Mouse (Mus musculus) forebrain, embryonic 12.5 days (tissue): ENCODE measurements around the gene Rprml. TPM values are rescaled to one million over a fixed set of nuclear protein-coding genes. Genes with fewer than 3 reads are reported as not detected.
"Not testable (repeated sequence)": the region's sequence is repeated elsewhere in the genome, so short reads cannot be mapped to it uniquely, and the experiment has no call there.

Experiments used
- ATAC-seq: fragments of 200-750 bp; cut with Nextera tagmentation; 2 replicates; pipeline ENCODE4 v1.8.0; 2017; ENCODE audit warnings: moderate TSS enrichment; ENCODE audit not compliant: low FRiP score
- H3K27ac ChIP-seq: fragments of 300-500 bp; sonication (generic); 2 replicates; pipeline ENCODE4 v1.5.1; 2016; ENCODE audit warnings: mild to moderate bottlenecking
- H3K27me3 ChIP-seq: fragments of 300-500 bp; sonication (generic); 2 replicates; pipeline ENCODE4 v1.6.1; 2016; ENCODE audit warnings: mild to moderate bottlenecking
- H3K36me3 ChIP-seq: fragments of 300-500 bp; sonication (generic); replicated peaks from 2 replicates; pipeline ENCODE4 v1.6.1; 2016; ENCODE audit warnings: mild to moderate bottlenecking
- H3K4me1 ChIP-seq: fragments of 300-500 bp; sonication (generic); 2 replicates; pipeline ENCODE4 v1.6.1; 2016
- H3K4me2 ChIP-seq: fragments of 300-500 bp; sonication (generic); 2 replicates; pipeline ENCODE4 v1.6.1; 2016; ENCODE audit warnings: mild to moderate bottlenecking, moderate library complexity
- H3K4me3 ChIP-seq: fragments of 300-500 bp; sonication (generic); replicated peaks from 2 replicates; pipeline ENCODE4 v1.5.1; 2016; ENCODE audit warnings: mild to moderate bottlenecking
- H3K9ac ChIP-seq: fragments of 300-500 bp; sonication (generic); 2 replicates; pipeline ENCODE4 v1.6.1; 2016; ENCODE audit warnings: mild to moderate bottlenecking
- H3K9me3 ChIP-seq: fragments of 300-500 bp; sonication (generic); 2 replicates; pipeline ENCODE4 v1.6.1; 2016
- WGBS: fragments of 180-500 bp; shearing (Covaris S2); methylation state at CpG from one replicate; pipeline ENCODE4 v1.1.7; 2016; 5-methylcytosine and 5-hydroxymethylcytosine counted together
- polyA plus RNA-seq: library from polyadenylated mRNA; unstranded; fragments of >200 nt; fragmentation: Nextera tagmentation; extraction: Ambion mirVana; gene quantifications from 2 replicates; pipeline ENCODE4 v1.2.1, GENCODE M21; 2016

Rprml gene
- polyA plus RNA-seq, 1 experiment from 2014 or later = not detected

GRCm38 (mm10) chr11:103666907-103667426, 17.6 kb downstream of the Rprml start:
- H3K27me3 ChIP-seq = peaks cover 48% of the 10 kb centered on the region
- peaks cover 19% of the 10 kb centered on the region for H3K4me1 ChIP-seq
- H3K4me2 ChIP-seq = no peak overlapping the region
- no peaks in the 10 kb centered on the region for H3K36me3 ChIP-seq
- no peak overlapping the region for H3K9ac ChIP-seq
- no peaks in the 10 kb centered on the region for H3K9me3 ChIP-seq
- no peak overlapping the region for H3K4me3 ChIP-seq
- no peak for ATAC-seq
- no peak overlapping the region for H3K27ac ChIP-seq
- WGBS = 34% methylated on average over 13 of the region's 13 CpGs

- Histone ChIP-seq H3K27me3 (no peaks in the 10 kb centered on the region), H3K9ac (no peak overlapping the region), H3K9me3 (no peaks in the 10 kb centered on the region), H3K4me3 (no peak overlapping the region), H3K4me2 (no peak overlapping the region), H3K27ac (no peak overlapping the region), H3K4me1 (no peaks in the 10 kb centered on the region), H3K36me3 (peaks cover 39% of the 10 kb centered on the region)
- 32% methylated on average over 3 of the region's 3 CpGs for WGBS
- ATAC-seq = no peak
Measured at GRCm38 (mm10) chr11:103675556-103675955, 26.2 kb downstream of the Rprml start.

GRCm38 (mm10) chr11:103677042-103677441, 27.7 kb downstream of the Rprml start:
- not testable (repeated sequence) for H3K4me2 ChIP-seq, H3K27ac ChIP-seq, ATAC-seq, H3K4me3 ChIP-seq, H3K9me3 ChIP-seq, H3K27me3 ChIP-seq, H3K4me1 ChIP-seq, H3K9ac ChIP-seq
- H3K36me3 ChIP-seq = peaks cover 54% of the 10 kb centered on the region
- 29% methylated on average over 2 of the region's 2 CpGs for WGBS

GRCm38 (mm10) chr11:103683667-103684334, 34.4 kb downstream of the Rprml start:
- Histone ChIP-seq H3K9me3 (no peaks in the 10 kb centered on the region), H3K4me2 (no peak overlapping the region), H3K4me3 (no peak overlapping the region), H3K4me1 (no peaks in the 10 kb centered on the region), H3K9ac (no peak overlapping the region), H3K27me3 (no peaks in the 10 kb centered on the region), H3K36me3 (peaks cover 87% of the 10 kb centered on the region), H3K27ac (no peak overlapping the region)
- WGBS = 81% methylated on average over 11 of the region's 11 CpGs
- no peak for ATAC-seq

- no peaks in the 10 kb centered on the region for H3K9me3 ChIP-seq
- H3K36me3 ChIP-seq = peaks cover 75% of the 10 kb centered on the region
- no peak overlapping the region for H3K4me2 ChIP-seq
- H3K27me3 ChIP-seq = no peaks in the 10 kb centered on the region
- WGBS = 84% methylated on average over 7 of the region's 7 CpGs
- no peak overlapping the region for H3K9ac ChIP-seq
- H3K4me1 ChIP-seq = peaks cover 3% of the 10 kb centered on the region
- no peak overlapping the region for H3K27ac ChIP-seq
- ATAC-seq = no peak
- H3K4me3 ChIP-seq = no peak overlapping the region
Measured at GRCm38 (mm10) chr11:103685261-103685736, 35.9 kb downstream of the Rprml start.

- H3K9me3 ChIP-seq = no peaks in the 10 kb centered on the region
- H3K4me3 ChIP-seq = no peak overlapping the region
- H3K36me3 ChIP-seq = peaks cover 62% of the 10 kb centered on the region
- H3K4me2 ChIP-seq = no peak overlapping the region
- peaks cover 3% of the 10 kb centered on the region for H3K4me1 ChIP-seq
- H3K9ac ChIP-seq = no peak overlapping the region
- no peak for ATAC-seq
- WGBS = 91% methylated on average over 6 of the region's 6 CpGs
- no peak overlapping the region for H3K27ac ChIP-seq
- H3K27me3 ChIP-seq = no peaks in the 10 kb centered on the region
Measured at GRCm38 (mm10) chr11:103686706-103687105, 37.3 kb downstream of the Rprml start.

GRCm38 (mm10) chr11:103688271-103688979, 39.1 kb downstream of the Rprml start:
- Histone ChIP-seq H3K27me3 (no peaks in the 10 kb centered on the region), H3K4me2 (no peak overlapping the region), H3K36me3 (peaks cover 44% of the 10 kb centered on the region), H3K27ac (no peak overlapping the region), H3K4me3 (no peak overlapping the region), H3K9ac (no peak overlapping the region), H3K9me3 (no peaks in the 10 kb centered on the region), H3K4me1 (peaks cover 3% of the 10 kb centered on the region)
- ATAC-seq = no peak
- 53% methylated on average over 6 of the region's 6 CpGs for WGBS

- ATAC-seq = no peak
- peaks cover 3% of the 10 kb centered on the region for H3K4me1 ChIP-seq
- 27% methylated on average over 3 of the region's 3 CpGs for WGBS
- no peak overlapping the region for H3K9ac ChIP-seq
- H3K4me3 ChIP-seq = no peak overlapping the region
- no peaks in the 10 kb centered on the region for H3K27me3 ChIP-seq
- no peaks in the 10 kb centered on the region for H3K9me3 ChIP-seq
- peaks cover 39% of the 10 kb centered on the region for H3K36me3 ChIP-seq
- H3K4me2 ChIP-seq = no peak overlapping the region
- H3K27ac ChIP-seq = no peak overlapping the region
Measured at GRCm38 (mm10) chr11:103688980-103689378, 39.6 kb downstream of the Rprml start.

- no peaks in the 10 kb centered on the region for H3K27me3 ChIP-seq
- H3K27ac ChIP-seq = no peak overlapping the region
- WGBS = 98% methylated on average over 1 of the region's 1 CpGs
- H3K4me2 ChIP-seq = no peak overlapping the region
- H3K4me1 ChIP-seq = peaks cover 3% of the 10 kb centered on the region
- ATAC-seq = no peak
- H3K36me3 ChIP-seq = peaks cover 18% of the 10 kb centered on the region
- H3K4me3 ChIP-seq = no peak overlapping the region
- H3K9ac ChIP-seq = no peak overlapping the region
- H3K9me3 ChIP-seq = no peaks in the 10 kb centered on the region
Measured at GRCm38 (mm10) chr11:103691036-103691435, 41.7 kb downstream of the Rprml start.

GRCm38 (mm10) chr11:103693241-103693640, 43.9 kb downstream of the Rprml start:
- no peak overlapping the region for H3K9ac ChIP-seq
- peaks cover 9% of the 10 kb centered on the region for H3K4me1 ChIP-seq
- no peak overlapping the region for H3K4me2 ChIP-seq
- H3K27me3 ChIP-seq = no peaks in the 10 kb centered on the region
- no peak overlapping the region for H3K27ac ChIP-seq
- no peaks in the 10 kb centered on the region; the same call in 1 of the 2 replicates for H3K36me3 ChIP-seq
- no peaks in the 10 kb centered on the region for H3K9me3 ChIP-seq
- no peak overlapping the region for H3K4me3 ChIP-seq
- ATAC-seq = no peak
- WGBS = 76% methylated on average over 1 of the region's 1 CpGs

GRCm38 (mm10) chr11:103696851-103697564, 47.6 kb downstream of the Rprml start:
- 1% methylated on average over 18 of the region's 18 CpGs for WGBS
- peak; percentile 67 for ATAC-seq
- peak overlapping the region; percentile 73 for H3K4me2 ChIP-seq

GRCm38 (mm10) chr11:103697565-103698176, 48.3 kb downstream of the Rprml start, which contains the start of gene Gosr2:
Gene Gosr2, minus strand, starts transcription at chr11:103697898.
- ATAC-seq = peak; percentile 97
- Histone ChIP-seq H3K27ac (peak within 1 kb of the TSS; percentile 96), H3K27me3 (no peaks in the 10 kb centered on the region), H3K4me3 (peak within 1 kb of the TSS; percentile 93), H3K4me1 (peaks cover 11% of the 10 kb centered on the region), H3K9ac (peak within 1 kb of the TSS; percentile 86), H3K9me3 (no peaks in the 10 kb centered on the region), H3K36me3 (no peaks in the 10 kb centered on the region), H3K4me2 (peak within 1 kb of the TSS; percentile 73)
- WGBS = 1% methylated on average over 57 of the region's 57 CpGs

More at GRCm38 (mm10) chr11:103696851-103697564, 47.6 kb downstream of the Rprml start:
- H3K27ac ChIP-seq = peak overlapping the region; percentile 96
- peak overlapping the region; percentile 93 for H3K4me3 ChIP-seq
- H3K4me1 ChIP-seq = peaks cover 11% of the 10 kb centered on the region
- H3K36me3 ChIP-seq = no peaks in the 10 kb centered on the region
- peak overlapping the region; percentile 86 for H3K9ac ChIP-seq
- no peaks in the 10 kb centered on the region for H3K9me3 ChIP-seq
- no peaks in the 10 kb centered on the region for H3K27me3 ChIP-seq
